ENCODE assay signal across 9 mouse cellular contexts in genomic region chr11:24305691-24306090, GRCm38 (mm10).
A peak's percentile ranks its signal among the peaks of the same experiment; 100 is the strongest.
DNase-seq lines count a peak whose midpoint lies in the region; ATAC-seq lines count a peak whose summit lies in the region.
"Had no signal": no experiment of that assay in that cellular context is flagged by ENCODE, and none has a peak within 500 bp of the region (broad histone marks: within the 10 kb centered on the region; RNA-seq: fewer than 3 reads in every experiment).

No protein-coding gene starts in this region.

- H3K27me3 ChIP-seq in kidney, embryonic 16.5 days (ENCODE audit: insufficient read depth, low read length), result peaks cover 8% of the 10 kb centered on the region
- no peaks in the 10 kb centered on the region for H3K27me3 ChIP-seq in forebrain, embryonic 15.5 days
- H3K27me3 ChIP-seq in liver, embryonic 11.5 days (replicated peaks; ENCODE audit: control insufficient read depth, insufficient read depth, low read length), result no peaks in the 10 kb centered on the region
- H3K27me3 ChIP-seq in neural tube, embryonic 13.5 days, result 0 out of 2 replicates have a peak, but pooled peaks cover 3% of the 10 kb centered on the region

- peak overlapping the region; percentile 67 for H3K4me2 ChIP-seq in kidney, embryonic 16.5 days (replicated peaks; ENCODE audit: low read depth, low read length)
- peak overlapping the region; percentile 53 for H3K4me2 ChIP-seq in forebrain, embryonic 15.5 days (replicated peaks)
- H3K4me2 ChIP-seq in liver, embryonic 11.5 days, result peak overlapping the region; percentile 66
- peak overlapping the region; percentile 59 for H3K4me2 ChIP-seq in neural tube, embryonic 13.5 days

- peak; percentile 90 for ATAC-seq in kidney, embryonic 16.5 days (ENCODE audit: low FRiP score, low TSS enrichment)
- ATAC-seq in forebrain, embryonic 15.5 days (replicated peaks), result no peak; the same call in 1 of the 2 replicates
- ATAC-seq in liver, embryonic 11.5 days (replicated peaks; ENCODE audit: low FRiP score), result peak; percentile 70; the same call in 1 of the 2 replicates
- ATAC-seq in neural tube, embryonic 13.5 days (ENCODE audit: low read depth), result peak; percentile 19; the same call in 1 of the 2 replicates

- peak overlapping the region; percentile 44 for H3K4me3 ChIP-seq in kidney, embryonic 16.5 days (ENCODE audit: low read length)
- peak overlapping the region; percentile 35 for H3K4me3 ChIP-seq in forebrain, embryonic 15.5 days
- peak overlapping the region; percentile 37 for H3K4me3 ChIP-seq in liver, embryonic 11.5 days (ENCODE audit: low read depth, low read length)
- peak overlapping the region; percentile 26; the same call in 1 of the 2 replicates for H3K4me3 ChIP-seq in neural tube, embryonic 13.5 days

- H3K27ac ChIP-seq in kidney, embryonic 16.5 days (ENCODE audit: low read length), result no peak overlapping the region
- H3K27ac ChIP-seq in forebrain, embryonic 15.5 days (replicated peaks), result no peak overlapping the region
- no peak overlapping the region for H3K27ac ChIP-seq in liver, embryonic 11.5 days (ENCODE audit: low read depth, low read length)
- H3K27ac ChIP-seq in neural tube, embryonic 13.5 days (replicated peaks), result peak overlapping the region; percentile 46

- no peaks in the 10 kb centered on the region for H3K36me3 ChIP-seq in kidney, embryonic 16.5 days (ENCODE audit: insufficient read depth, low read length)
- no peaks in the 10 kb centered on the region for H3K36me3 ChIP-seq in forebrain, embryonic 15.5 days
- no peaks in the 10 kb centered on the region for H3K36me3 ChIP-seq in liver, embryonic 11.5 days (ENCODE audit: control insufficient read depth, insufficient read depth, low read length)
- no peaks in the 10 kb centered on the region for H3K36me3 ChIP-seq in neural tube, embryonic 13.5 days
- H3K36me3 ChIP-seq: G1E had no signal

- no peak overlapping the region for H3K9ac ChIP-seq in kidney, embryonic 16.5 days (replicated peaks; ENCODE audit: low read length)
- 0 out of 2 replicates have a peak overlapping the region, but pooled peaks have one; percentile 18 for H3K9ac ChIP-seq in forebrain, embryonic 15.5 days (replicated peaks)
- H3K9ac ChIP-seq in liver, embryonic 11.5 days (ENCODE audit: low read depth, low read length), result no peak overlapping the region
- H3K9ac ChIP-seq in neural tube, embryonic 13.5 days, result 0 out of 2 replicates have a peak overlapping the region, but pooled peaks have one; percentile 39

- H3K9me3 ChIP-seq in kidney, embryonic 16.5 days (ENCODE audit: low read length), result peaks cover 4% of the 10 kb centered on the region
- no peaks in the 10 kb centered on the region for H3K9me3 ChIP-seq in forebrain, embryonic 15.5 days
- no peaks in the 10 kb centered on the region for H3K9me3 ChIP-seq in liver, embryonic 11.5 days (ENCODE audit: control insufficient read depth, low read length)
- peaks cover 3% of the 10 kb centered on the region; the same call in 1 of the 2 replicates for H3K9me3 ChIP-seq in neural tube, embryonic 13.5 days
- H3K9me3 ChIP-seq: G1E had no signal

- no peak for DNase-seq in kidney, adult 11 months
- DNase-seq in liver, embryonic 11.5 days (ENCODE audit: low spot score), result no peak
- no peak for DNase-seq in gastrocnemius, postnatal 4 days (ENCODE audit: low spot score in 2 of 2)
- no peak for DNase-seq in layer of hippocampus, adult 11-12 months (ENCODE audit: low spot score)
- DNase-seq in frontal cortex, postnatal 25 days (ENCODE audit: low spot score in 2 of 2), result no peak

- WGBS in kidney, embryonic 16.5 days, result 8% methylated on average over 11 of the region's 11 CpGs
- WGBS in forebrain, embryonic 15.5 days, result 11% methylated on average over 11 of the region's 11 CpGs
- WGBS in liver, embryonic 11.5 days, result 5% methylated on average over 11 of the region's 11 CpGs
- 5% methylated on average over 11 of the region's 11 CpGs for WGBS in neural tube, embryonic 13.5 days

- 0 out of 2 replicates have a peak, but pooled peaks cover 9% of the 10 kb centered on the region for H3K4me1 ChIP-seq in kidney, embryonic 16.5 days (ENCODE audit: insufficient read depth, low read length)
- peaks cover 21% of the 10 kb centered on the region for H3K4me1 ChIP-seq in forebrain, embryonic 15.5 days
- peaks cover 6% of the 10 kb centered on the region for H3K4me1 ChIP-seq in liver, embryonic 11.5 days (replicated peaks; ENCODE audit: control insufficient read depth, insufficient read depth, low read length)
- H3K4me1 ChIP-seq in neural tube, embryonic 13.5 days (replicated peaks), result peaks cover 30% of the 10 kb centered on the region

Comparison
In these comparisons a context has a peak if more than half of its experiments do, and no peak if none do; other contexts are left out.
1. H3K9ac ChIP-seq: peak in forebrain, embryonic 15.5 days (single experiment) and neural tube, embryonic 13.5 days (single experiment); none in kidney, embryonic 16.5 days (single experiment) and liver, embryonic 11.5 days (single experiment).
2. Peak in every context shown above with its lines, with median percentiles within 50 percentile points of each other: H3K4me2 ChIP-seq and H3K4me3 ChIP-seq.